ENCODE assay signal across 8 mouse cellular contexts in the genomic region with DNA sequence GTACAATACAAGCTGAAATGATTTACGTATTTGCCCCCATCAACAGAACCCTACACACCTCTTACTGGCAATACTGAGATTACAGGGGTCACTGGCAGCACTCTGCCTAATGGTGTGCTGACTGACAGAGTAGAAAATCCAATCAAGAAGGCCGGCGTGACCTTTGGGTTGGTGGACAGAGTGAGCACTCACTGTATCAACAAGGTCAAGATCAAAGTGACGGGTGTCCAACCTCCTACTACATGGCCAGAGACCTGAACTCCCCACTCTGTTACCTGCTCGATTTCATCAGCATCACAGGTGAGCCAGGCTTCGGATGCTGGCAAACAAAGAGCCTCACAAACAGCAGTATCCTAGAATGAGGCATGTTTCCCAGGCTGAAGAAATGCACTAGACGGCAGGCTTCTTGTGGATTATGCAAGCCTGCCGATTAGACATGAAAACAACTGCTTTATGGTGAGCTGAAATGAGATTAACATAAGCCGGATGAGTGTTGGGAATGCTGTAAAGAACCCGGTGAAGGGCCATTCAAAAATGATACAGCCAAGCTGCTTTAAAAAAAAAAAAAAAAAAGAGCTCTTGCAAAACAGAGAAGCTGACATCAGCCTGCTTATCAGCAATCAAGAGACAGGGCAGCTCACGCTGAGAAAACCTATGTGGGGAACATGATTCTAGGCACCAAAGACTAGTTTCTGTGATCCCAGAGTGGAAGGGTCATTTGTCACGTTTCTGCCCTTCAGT.
DNase-seq lines count a peak whose midpoint lies in the region; ATAC-seq and TF ChIP-seq lines count a peak whose summit lies in the region.

No protein-coding gene starts in this region.

- H3K9me3 ChIP-seq in hindbrain, embryonic 10.5 days, result no peaks in the 10 kb centered on the region
- H3K9me3 ChIP-seq in midbrain, embryonic 16.5 days (replicated peaks; ENCODE audit: control insufficient read depth, low read length, poor library complexity, severe bottlenecking), result no peaks in the 10 kb centered on the region

- peak overlapping the region; percentile 26 for H3K4me2 ChIP-seq in midbrain, embryonic 16.5 days (ENCODE audit: low read length)

- H3K4me3 ChIP-seq in kidney, adult 2 months (ENCODE audit: insufficient read depth, low read depth, low read length), result no peak overlapping the region
- H3K4me3 ChIP-seq in hindbrain, embryonic 10.5 days, result no peak overlapping the region
- no peak overlapping the region for H3K4me3 ChIP-seq in midbrain, embryonic 16.5 days (ENCODE audit: low read depth, low read length)

- 45% methylated on average over 12 of the region's 12 CpGs for WGBS in kidney, adult 2 months
- WGBS in hindbrain, embryonic 10.5 days, result 32% methylated on average over 12 of the region's 12 CpGs
- 7% methylated on average over 12 of the region's 12 CpGs for WGBS in midbrain, embryonic 16.5 days

- H3K9ac ChIP-seq in midbrain, embryonic 16.5 days (ENCODE audit: low read depth, low read length), result peak overlapping the region; percentile 22; the same call in 1 of the 2 replicates

- H3K27ac ChIP-seq in kidney, adult 2 months (ENCODE audit: insufficient read depth, low read depth, low read length), result no peak overlapping the region
- peak overlapping the region; percentile 85 for H3K27ac ChIP-seq in hindbrain, embryonic 10.5 days
- peak overlapping the region; percentile 87 for H3K27ac ChIP-seq in midbrain, embryonic 16.5 days (ENCODE audit: low read length)

- H3K36me3 ChIP-seq in kidney, adult 2 months (ENCODE audit: control insufficient read depth, insufficient read depth, low read length), result no peaks in the 10 kb centered on the region
- no peaks in the 10 kb centered on the region for H3K36me3 ChIP-seq in hindbrain, embryonic 10.5 days
- no peaks in the 10 kb centered on the region for H3K36me3 ChIP-seq in midbrain, embryonic 16.5 days (ENCODE audit: control insufficient read depth, insufficient read depth, low read length)

- no peaks in the 10 kb centered on the region for H3K4me1 ChIP-seq in kidney, adult 2 months (ENCODE audit: control insufficient read depth, insufficient read depth, low read length)
- peaks cover 48% of the 10 kb centered on the region for H3K4me1 ChIP-seq in hindbrain, embryonic 10.5 days (replicated peaks)
- peaks cover 34% of the 10 kb centered on the region for H3K4me1 ChIP-seq in midbrain, embryonic 16.5 days (ENCODE audit: control insufficient read depth, insufficient read depth, low read length)

- ATAC-seq in midbrain, embryonic 16.5 days, result peak; percentile 47

- TF ChIP-seq CTCF in kidney, adult 2 months (conservative IDR thresholded peaks at IDR 0.05; ENCODE audit: insufficient read depth, insufficient read length, low read depth, low read length), result no peak

- TF ChIP-seq POLR2A in kidney, adult 2 months (IDR thresholded peaks at IDR 0.05; ENCODE audit: low read depth, low read length), result no peak

- peak; percentile 27 for DNase-seq in kidney, adult 2 months
- no peak for DNase-seq in kidney, adult 18-20 months
- DNase-seq in adrenal gland, postnatal 14 days, result peak; percentile 22
- peak; percentile 46 for DNase-seq in hindbrain, embryonic 10.5 days (ENCODE audit: low spot score)
- no peak for DNase-seq in urinary bladder, postnatal 10 days (ENCODE audit: low spot score)
- DNase-seq in thymus, postnatal 25 days, result no peak
- no peak for DNase-seq in right cerebral cortex, adult 2 months (ENCODE audit: low spot score in 2 of 2)

- no peaks in the 10 kb centered on the region for H3K27me3 ChIP-seq in kidney, adult 2 months (replicated peaks; ENCODE audit: control insufficient read depth, insufficient read depth, low read length)
- peaks cover 15% of the 10 kb centered on the region for H3K27me3 ChIP-seq in hindbrain, embryonic 10.5 days (ENCODE audit: insufficient read depth, poor library complexity, severe bottlenecking)
- H3K27me3 ChIP-seq in midbrain, embryonic 16.5 days (ENCODE audit: control insufficient read depth, insufficient read depth, low read depth, low read length), result no peaks in the 10 kb centered on the region

Comparison
In these comparisons a context has a peak if more than half of its experiments do, and no peak if none do; other contexts are left out.
1. DNase-seq: peak in kidney, adult 2 months (single experiment), adrenal gland, postnatal 14 days (single experiment) and hindbrain, embryonic 10.5 days (single experiment); none in kidney, adult 18-20 months (single experiment), urinary bladder, postnatal 10 days (single experiment), thymus, postnatal 25 days (single experiment) and right cerebral cortex, adult 2 months (0 of 2).